Mouse (Mus musculus) spleen, postnatal 36 days (tissue): Measurements from ENCODE around the gene 1700023F06Rik.
"Not testable (repeated sequence)": the region's sequence is repeated elsewhere in the genome, so short reads cannot be mapped to it uniquely, and the experiment has no call there.

Experiments used
- DNase-seq, 2 experiments: peaks; one replicate each; pipeline ENCODE4 v3.0.0; 2022; ENCODE audit warnings: low spot score in 2 of 2, mixed read lengths in 1 of 2

The 1700023F06Rik gene

GRCm38 (mm10) chr11:103223444-103223843 lies 15.1 kb upstream of the 1700023F06Rik start:
- no peak for DNase-seq

GRCm38 (mm10) chr11:103222718-103223117 lies 14.4 kb upstream of the 1700023F06Rik start:
- DNase-seq: not testable (repeated sequence)

- DNase-seq: no peak
These were observed 13.1 kb upstream of the 1700023F06Rik start for GRCm38 (mm10) chr11:103221437-103221836.

GRCm38 (mm10) chr11:103219995-103220394 lies 11.6 kb upstream of the 1700023F06Rik start:
- no peak for DNase-seq

GRCm38 (mm10) chr11:103219259-103219658 lies 10.9 kb upstream of the 1700023F06Rik start:
- DNase-seq: no peak

GRCm38 (mm10) chr11:103218517-103218901 lies 10.2 kb upstream of the 1700023F06Rik start:
- no peak for DNase-seq

- DNase-seq: peak; percentile 49
These were observed 9.6 kb upstream of the 1700023F06Rik start, which contains the start of gene Spata32 for GRCm38 (mm10) chr11:103217790-103218516. Gene Spata32 (minus strand): TSS chr11:103218432.

- DNase-seq: no peak
These were observed 7.0 kb upstream of the 1700023F06Rik start for GRCm38 (mm10) chr11:103215355-103215754.

- no peak for DNase-seq
These were observed 5.4 kb upstream of the 1700023F06Rik start for GRCm38 (mm10) chr11:103213712-103214111.

- DNase-seq: no peak
These were observed 1.9 kb upstream of the 1700023F06Rik start for GRCm38 (mm10) chr11:103210291-103210690.

- DNase-seq: no peak
These were observed 2.2 kb downstream of the 1700023F06Rik start for GRCm38 (mm10) chr11:103206203-103206602.

- no peak for DNase-seq
These were observed 6.0 kb downstream of the 1700023F06Rik start for GRCm38 (mm10) chr11:103202376-103202775.

- no peak for DNase-seq
These were observed 6.7 kb downstream of the 1700023F06Rik start for GRCm38 (mm10) chr11:103201664-103202063.

GRCm38 (mm10) chr11:103198911-103199803 lies 9.2 kb downstream of the 1700023F06Rik start:
- DNase-seq: no peak

- no peak for DNase-seq
These were observed 10.0 kb downstream of the 1700023F06Rik start for GRCm38 (mm10) chr11:103198339-103198738.

- DNase-seq: no peak
These were observed 11.0 kb downstream of the 1700023F06Rik start for GRCm38 (mm10) chr11:103197340-103197739.

- DNase-seq: no peak
These were observed 12.7 kb downstream of the 1700023F06Rik start for GRCm38 (mm10) chr11:103195656-103196055.

GRCm38 (mm10) chr11:103195236-103195635 lies 13.1 kb downstream of the 1700023F06Rik start:
- no peak for DNase-seq

GRCm38 (mm10) chr11:103193825-103194168 lies 14.6 kb downstream of the 1700023F06Rik start:
- DNase-seq: no peak

GRCm38 (mm10) chr11:103192956-103193824 lies 15.2 kb downstream of the 1700023F06Rik start:
- no peak for DNase-seq

GRCm38 (mm10) chr11:103192230-103192955 lies 16.0 kb downstream of the 1700023F06Rik start:
- no peak for DNase-seq
